Mouse (Mus musculus): ENCODE results near the gene Ptgds.

DNA sequence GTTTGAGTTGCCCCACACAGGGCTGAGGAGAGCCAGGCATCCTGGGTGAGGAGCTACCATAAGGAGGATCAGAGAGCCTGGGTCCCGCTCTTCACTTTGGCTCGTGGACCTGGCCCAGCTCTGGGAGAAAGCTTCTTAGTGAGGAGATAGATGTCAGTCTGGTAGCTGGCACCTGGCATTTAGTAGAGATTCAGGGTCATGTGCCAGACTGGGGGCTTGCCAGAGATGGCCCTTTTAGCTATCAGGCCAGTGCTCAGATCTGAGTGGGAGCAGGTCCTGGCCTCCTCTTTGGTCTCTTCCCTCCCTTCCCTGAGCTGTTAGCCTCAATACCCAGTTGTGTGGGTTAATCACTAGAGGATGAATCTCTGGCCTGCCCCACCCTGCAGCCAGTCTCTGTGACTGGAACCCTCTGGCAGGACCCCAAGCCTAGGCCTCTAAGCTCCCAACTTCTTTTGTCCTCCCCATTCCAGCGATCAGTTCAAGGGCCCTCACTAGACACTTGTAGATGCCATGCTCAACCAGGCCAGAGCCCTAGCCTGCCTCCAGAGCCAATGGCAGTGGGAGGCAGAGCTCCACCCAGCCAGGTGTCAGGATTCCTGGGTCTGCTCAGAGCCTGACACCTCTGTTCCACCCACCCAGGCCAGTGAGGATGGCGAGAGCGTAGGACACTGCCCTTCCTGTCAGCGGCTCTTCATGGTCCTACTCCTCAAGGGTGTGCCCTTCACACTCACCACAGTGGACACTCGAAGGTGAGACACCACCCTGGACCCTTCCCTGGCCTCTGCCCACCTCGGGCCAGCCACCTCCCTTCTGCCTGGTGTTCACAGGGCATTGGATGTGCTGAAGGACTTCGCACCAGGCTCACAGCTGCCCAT, 12.6 kb downstream of the Ptgds start:
- TF ChIP-seq CTCF (IDR thresholded peaks at IDR 0.05): no peak
- TF ChIP-seq POLR2A (IDR thresholded peaks at IDR 0.05; ENCODE audit: insufficient read depth, low read depth, low read length): no peak
